Mouse (Mus musculus) 416B (cell line): ENCODE data around the gene Pla2g15.

ENCODE experiments used
- DNase-seq: peaks from one replicate; pipeline ENCODE4 v3.0.0; 2011; ENCODE audit warnings: low read depth

Pla2g15 gene

GRCm38 (mm10) chr8:106149801-106150652, at the start of gene Pla2g15:
Pla2g15 (plus strand) TSS chr8:106150399.
- DNase-seq: peak; percentile 97

GRCm38 (mm10) chr8:106102321-106102720, 47.9 kb upstream of the Pla2g15 start:
- DNase-seq: no peak

- no peak for DNase-seq
Measured at GRCm38 (mm10) chr8:106103888-106104287, 46.3 kb upstream of the Pla2g15 start.

- DNase-seq: peak; percentile 67
Measured at GRCm38 (mm10) chr8:106106193-106106592, 44.0 kb upstream of the Pla2g15 start.

- DNase-seq: no peak
Measured at GRCm38 (mm10) chr8:106108080-106108479, 42.1 kb upstream of the Pla2g15 start.

- DNase-seq: no peak
Measured at GRCm38 (mm10) chr8:106108729-106109128, 41.5 kb upstream of the Pla2g15 start.

GRCm38 (mm10) chr8:106112041-106112440, 38.2 kb upstream of the Pla2g15 start:
- no peak for DNase-seq

- DNase-seq: no peak
Measured at GRCm38 (mm10) chr8:106112514-106112913, 37.7 kb upstream of the Pla2g15 start.

- DNase-seq: peak; percentile 53
Measured at GRCm38 (mm10) chr8:106115897-106116296, 34.3 kb upstream of the Pla2g15 start.

GRCm38 (mm10) chr8:106123443-106123842, 26.8 kb upstream of the Pla2g15 start:
- DNase-seq: peak; percentile 35

GRCm38 (mm10) chr8:106126055-106126454, 24.1 kb upstream of the Pla2g15 start:
- no peak for DNase-seq

- DNase-seq: peak; percentile 56
Measured at GRCm38 (mm10) chr8:106127054-106127453, 23.1 kb upstream of the Pla2g15 start.

- no peak for DNase-seq
Measured at GRCm38 (mm10) chr8:106127882-106128410, 22.3 kb upstream of the Pla2g15 start.

GRCm38 (mm10) chr8:106129232-106129930, 20.8 kb upstream of the Pla2g15 start:
- no peak for DNase-seq

GRCm38 (mm10) chr8:106129997-106130396, 20.2 kb upstream of the Pla2g15 start:
- DNase-seq: no peak

- no peak for DNase-seq
Measured at GRCm38 (mm10) chr8:106130505-106130904, 19.7 kb upstream of the Pla2g15 start.

GRCm38 (mm10) chr8:106131021-106131420, 19.2 kb upstream of the Pla2g15 start:
- DNase-seq: no peak

GRCm38 (mm10) chr8:106131488-106132222, 18.5 kb upstream of the Pla2g15 start:
- peak; percentile 91 for DNase-seq

GRCm38 (mm10) chr8:106132356-106132755, 17.8 kb upstream of the Pla2g15 start:
- peak; percentile 35 for DNase-seq

- no peak for DNase-seq
Measured at GRCm38 (mm10) chr8:106133526-106133925, 16.7 kb upstream of the Pla2g15 start.

GRCm38 (mm10) chr8:106133946-106134345, 16.3 kb upstream of the Pla2g15 start:
- DNase-seq: no peak
